Mouse (Mus musculus) adrenal gland, postnatal 25 days (tissue): ENCODE measurements around the gene Gas8. TPM values are rescaled to one million over a fixed set of nuclear protein-coding genes. Genes with fewer than 3 reads are reported as not detected.
"Not testable (repeated sequence)": the region's sequence is repeated elsewhere in the genome, so short reads cannot be mapped to it uniquely, and the experiment has no call there.

Experiments
- DNase-seq: peaks from one replicate; pipeline ENCODE4 v3.0.0; 2021; ENCODE audit warnings: mixed read lengths
- total RNA-seq: library from RNA; stranded (reverse); gene quantifications from 2 replicates; pipeline ENCODE4 v1.2.3, GENCODE M21; 2021

Gas8 gene
- total RNA-seq, 1 experiment from 2014 or later = 16.7 TPM

- peak; percentile 55 for DNase-seq
These were observed 3.7 kb upstream of the Gas8 start, which contains the start of gene Dbndd1 for GRCm38 (mm10) chr8:123514781-123515539. Dbndd1 (minus strand) TSS chr8:123515463.

GRCm38 (mm10) chr8:123515540-123515897 is 3.1 kb upstream of the Gas8 start:
- DNase-seq = no peak

- peak; percentile 79 for DNase-seq
These were observed 2.0 kb upstream of the Gas8 start for GRCm38 (mm10) chr8:123516596-123516995.

- no peak for DNase-seq
These were observed 462 bp upstream of the Gas8 start for GRCm38 (mm10) chr8:123518172-123518571.

- DNase-seq = not testable (repeated sequence)
These were observed 1.4 kb downstream of the Gas8 start for GRCm38 (mm10) chr8:123520048-123520447.

- no peak for DNase-seq
These were observed 9.3 kb downstream of the Gas8 start for GRCm38 (mm10) chr8:123527720-123528489.

GRCm38 (mm10) chr8:123536242-123536989 is 17.8 kb downstream of the Gas8 start:
- DNase-seq = no peak

- DNase-seq = no peak
These were observed 18.4 kb downstream of the Gas8 start for GRCm38 (mm10) chr8:123536990-123537380.

- not testable (repeated sequence) for DNase-seq
These were observed 19.0 kb downstream of the Gas8 start for GRCm38 (mm10) chr8:123537641-123538040.

GRCm38 (mm10) chr8:123564221-123564620 is 45.6 kb downstream of the Gas8 start:
- DNase-seq = not testable (repeated sequence)

GRCm38 (mm10) chr8:123575386-123575785 is 56.8 kb downstream of the Gas8 start:
- peak; percentile 1 for DNase-seq

Other genes with a start within 250 kb of the Gas8 start
- gene Fanca, start 200.3 kb upstream of the Gas8 start, total RNA-seq = 6.6 and 15.5 TPM in 2 replicates
- gene Spire2, start 186.1 kb upstream of the Gas8 start, total RNA-seq = 1.7 and 2.2 TPM in 2 replicates
- gene Tcf25, start 145.1 kb upstream of the Gas8 start, total RNA-seq = 203 and 237 TPM in 2 replicates
- gene Mc1r, start 111.7 kb upstream of the Gas8 start, total RNA-seq = not detected in 2 replicates
- 1.7 and 2.8 TPM in 2 replicates for gene Tubb3, start 107.4 kb upstream of the Gas8 start, total RNA-seq
- gene Def8, start 95.3 kb upstream of the Gas8 start, total RNA-seq = 19.1 and 29.4 TPM in 2 replicates
- gene Afg3l1, start 40.9 kb upstream of the Gas8 start, total RNA-seq = 54.9 and 77.9 TPM in 2 replicates
- gene Dbndd1, start 3.4 kb upstream of the Gas8 start, total RNA-seq = 0.67 and 1.1 TPM in 2 replicates
- 28.8 and 39.2 TPM in 2 replicates for gene Rhou, start 135.1 kb downstream of the Gas8 start, total RNA-seq